In the genomic region with DNA sequence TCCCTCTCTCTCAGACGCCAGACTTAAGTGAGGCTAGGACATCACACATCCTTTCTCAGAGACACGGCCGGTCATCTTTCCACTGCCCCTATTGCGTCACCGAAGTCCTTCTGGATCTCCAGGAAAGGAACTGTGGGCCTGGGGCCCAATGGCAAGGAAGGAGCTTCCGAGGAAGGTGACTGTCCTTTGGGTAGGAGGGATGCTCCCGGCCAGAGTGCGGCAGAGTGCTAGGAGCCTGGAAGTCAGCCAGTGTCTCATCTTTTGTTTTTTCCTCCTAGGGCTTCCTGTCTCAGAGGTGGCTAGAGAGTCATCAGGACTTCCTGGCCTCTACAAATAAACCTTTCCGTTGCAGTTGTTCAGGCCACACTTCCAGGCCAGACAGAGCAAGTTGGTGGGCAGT, we compare ENCODE assay signal across 17 mouse cellular contexts. TPM values are rescaled to one million over a fixed set of nuclear protein-coding genes. Genes with fewer than 3 reads are reported as not detected.
A peak's percentile ranks its signal among the peaks of the same experiment; 100 is the strongest.
DNase-seq lines count a peak whose midpoint lies in the region; ATAC-seq and TF ChIP-seq lines count a peak whose summit lies in the region.
"Had no signal": no experiment of that assay in that cellular context is flagged by ENCODE, and none has a peak within 500 bp of the region (broad histone marks: within the 10 kb centered on the region; RNA-seq: fewer than 3 reads in every experiment).

No protein-coding gene starts in this region.

- H3K9me3 ChIP-seq in lung, embryonic 14.5 days (ENCODE audit: low read depth, low read length), result no peaks in the 10 kb centered on the region
- H3K9me3 ChIP-seq in limb, embryonic 10.5 days (replicated peaks), result no peaks in the 10 kb centered on the region
- no peaks in the 10 kb centered on the region for H3K9me3 ChIP-seq in midbrain, embryonic 10.5 days (replicated peaks)
- H3K9me3 ChIP-seq: heart, embryonic 15.5 days had no signal

- H3K4me3 ChIP-seq in lung, embryonic 14.5 days (ENCODE audit: low read depth, low read length), result no peak overlapping the region
- H3K4me3 ChIP-seq in limb, embryonic 10.5 days, result no peak overlapping the region
- H3K4me3 ChIP-seq in midbrain, embryonic 10.5 days, result no peak overlapping the region
- H3K4me3 ChIP-seq: erythroblast, embryonic 14.5 days; heart, embryonic 15.5 days had no signal

- H3K4me1 ChIP-seq in lung, embryonic 14.5 days (ENCODE audit: insufficient read depth), result no peaks in the 10 kb centered on the region
- 0 out of 2 replicates have a peak, but pooled peaks cover 4% of the 10 kb centered on the region for H3K4me1 ChIP-seq in limb, embryonic 10.5 days
- H3K4me1 ChIP-seq in midbrain, embryonic 10.5 days, result peaks cover 7% of the 10 kb centered on the region; the same call in 1 of the 2 replicates
- H3K4me1 ChIP-seq: heart, embryonic 15.5 days had no signal

- H3K9ac ChIP-seq in lung, embryonic 14.5 days, result no peak overlapping the region
- H3K9ac ChIP-seq: heart, embryonic 15.5 days; liver, embryonic 14.5 days had no signal

- no peak overlapping the region for H3K27ac ChIP-seq in lung, embryonic 14.5 days (ENCODE audit: low read depth)
- H3K27ac ChIP-seq in limb, embryonic 10.5 days, result no peak overlapping the region
- no peak overlapping the region for H3K27ac ChIP-seq in midbrain, embryonic 10.5 days (replicated peaks)
- H3K27ac ChIP-seq: heart, embryonic 15.5 days; liver, embryonic 14.5 days had no signal

- WGBS in lung, embryonic 14.5 days, result 58% methylated on average over 9 of the region's 9 CpGs
- 89% methylated on average over 9 of the region's 9 CpGs for WGBS in limb, embryonic 10.5 days
- WGBS in midbrain, embryonic 10.5 days, result 82% methylated on average over 9 of the region's 9 CpGs

- peak; percentile 61 for DNase-seq in adrenal gland, adult 2 months
- DNase-seq in adrenal gland, adult 18-20 months (ENCODE audit: low spot score in 2 of 2), result no peak
- DNase-seq in lung, embryonic 14.5 days, result peak; percentile 43
- no peak for DNase-seq in lung, postnatal 25 days (ENCODE audit: low spot score)
- DNase-seq in heart, postnatal 4 days, result peak; percentile 28
- peak; percentile 15 for DNase-seq in limb, embryonic 10.5 days (ENCODE audit: low spot score)
- DNase-seq in midbrain, embryonic 10.5 days (ENCODE audit: low spot score), result no peak
- no peak for DNase-seq in layer of hippocampus, postnatal 25 days (ENCODE audit: extremely low spot score in 1 of 2, low spot score in 1 of 2)
- DNase-seq: cerebellum, adult 11-12 months; gastrocnemius, postnatal 10 days; right cerebral cortex, adult 18-20 months had no signal

- H3K4me2 ChIP-seq in lung, embryonic 14.5 days, result no peak overlapping the region
- H3K4me2 ChIP-seq: heart, embryonic 15.5 days; midbrain, embryonic 11.5 days had no signal

- H3K36me3 ChIP-seq in lung, embryonic 14.5 days (ENCODE audit: insufficient read depth), result no peaks in the 10 kb centered on the region
- H3K36me3 ChIP-seq in limb, embryonic 10.5 days, result no peaks in the 10 kb centered on the region
- no peaks in the 10 kb centered on the region for H3K36me3 ChIP-seq in midbrain, embryonic 10.5 days
- H3K36me3 ChIP-seq: heart, embryonic 15.5 days had no signal

- no peaks in the 10 kb centered on the region for H3K27me3 ChIP-seq in lung, embryonic 14.5 days (ENCODE audit: insufficient read depth, low read length)
- no peaks in the 10 kb centered on the region for H3K27me3 ChIP-seq in limb, embryonic 10.5 days (ENCODE audit: low read depth, poor library complexity, severe bottlenecking)
- no peaks in the 10 kb centered on the region for H3K27me3 ChIP-seq in midbrain, embryonic 10.5 days (ENCODE audit: low read depth, poor library complexity, severe bottlenecking)
- H3K27me3 ChIP-seq: heart, embryonic 15.5 days had no signal

- ATAC-seq in lung, embryonic 14.5 days (ENCODE audit: insufficient read depth), result no peak
- ATAC-seq: forebrain, embryonic 16.5 days had no signal

- no peak for TF ChIP-seq CTCF in lung, embryonic 14.5 days (IDR thresholded peaks at IDR 0.05; ENCODE audit: low read depth)

RNA-seq across cellular contexts. Expression of a gene that starts 15.7 kb away (rescaled TPM):
- 10 to 100 TPM; 22.4 to 23.3 TPM for total RNA-seq in adrenal gland, adult 2 months (2021)
- polyA plus RNA-seq in adrenal gland, adult 2 months (2012; rRNA removed), result 2.4 and 4.1 TPM in 2 replicates
- 10 to 100 TPM; 17.5 to 17.6 TPM for total RNA-seq in adrenal gland, adult 18-20 months (2021)
- 70.8 and 71.9 TPM in 2 replicates for polyA plus RNA-seq in lung, embryonic 14.5 days (2014; fragmentation: Nextera tagmentation; extraction: Ambion mirVana)
- 10 to 100 TPM; 28.9 to 29.1 TPM for total RNA-seq in heart, postnatal 4 days (2021)
- 102 and 107 TPM in 2 replicates for polyA plus RNA-seq in limb, embryonic 10.5 days (2016; fragmentation: Nextera tagmentation; extraction: Ambion mirVana)
- polyA plus RNA-seq in midbrain, embryonic 10.5 days (2016; fragmentation: Nextera tagmentation; extraction: Ambion mirVana), result 114 and 117 TPM in 2 replicates
- total RNA-seq in layer of hippocampus, postnatal 25 days (2021), result 10 to 100 TPM; 24.7 to 32.4 TPM

RNA-seq across cellular contexts. Expression of a gene that starts 22.0 kb away (rescaled TPM):
- total RNA-seq in adrenal gland, adult 2 months (2021), result 1 to 10 TPM; 3.0 to 6.0 TPM
- polyA plus RNA-seq in adrenal gland, adult 2 months (2012; rRNA removed), result 12.9 and 15.5 TPM in 2 replicates
- total RNA-seq in adrenal gland, adult 18-20 months (2021), result 1 to 10 TPM; 3.4 to 4.1 TPM
- 22.9 and 27.3 TPM in 2 replicates for polyA plus RNA-seq in lung, embryonic 14.5 days (2014; fragmentation: Nextera tagmentation; extraction: Ambion mirVana)
- 1 to 10 TPM; 6.8 to 7.7 TPM for total RNA-seq in heart, postnatal 4 days (2021)
- polyA plus RNA-seq in limb, embryonic 10.5 days (2016; fragmentation: Nextera tagmentation; extraction: Ambion mirVana), result 28.5 and 29.2 TPM in 2 replicates
- 20.7 and 23.4 TPM in 2 replicates for polyA plus RNA-seq in midbrain, embryonic 10.5 days (2016; fragmentation: Nextera tagmentation; extraction: Ambion mirVana)
- 1 to 10 TPM; 5.1 to 7.4 TPM for total RNA-seq in layer of hippocampus, postnatal 25 days (2021)

RNA-seq across cellular contexts. Expression of a gene that starts 39.3 kb away (rescaled TPM):
- 1 to 10 TPM in 1 of 2 experiments, under 1 TPM in 1; 0.84 to 1.6 TPM for total RNA-seq in adrenal gland, adult 2 months (2021)
- polyA plus RNA-seq in adrenal gland, adult 2 months (2012; rRNA removed), result 1.6 and 2.7 TPM in 2 replicates
- total RNA-seq in adrenal gland, adult 18-20 months (2021), result 1 to 10 TPM in 1 of 2 experiments, under 1 TPM in 1; 0.56 to 1.1 TPM
- polyA plus RNA-seq in lung, embryonic 14.5 days (2014; fragmentation: Nextera tagmentation; extraction: Ambion mirVana), result 1.8 and 2.2 TPM in 2 replicates
- total RNA-seq in heart, postnatal 4 days (2021), result 1 to 10 TPM; 1.8 to 3.8 TPM
- polyA plus RNA-seq in limb, embryonic 10.5 days (2016; fragmentation: Nextera tagmentation; extraction: Ambion mirVana), result 18.0 and 19.4 TPM in 2 replicates
- polyA plus RNA-seq in midbrain, embryonic 10.5 days (2016; fragmentation: Nextera tagmentation; extraction: Ambion mirVana), result 2.9 and 6.7 TPM in 2 replicates
- under 1 TPM; 0.59 TPM for total RNA-seq in layer of hippocampus, postnatal 25 days (2021)
- total RNA-seq: left cerebral cortex, postnatal 25 days had no signal
- polyA plus RNA-seq: erythroblast, embryonic 14.5 days had no signal

Comparison
In these comparisons a context has a peak if more than half of its experiments do, and no peak if none do; other contexts are left out.
1. DNase-seq: peak in adrenal gland, adult 2 months (single experiment), lung, embryonic 14.5 days (single experiment), heart, postnatal 4 days (single experiment) and limb, embryonic 10.5 days (single experiment); none in adrenal gland, adult 18-20 months (0 of 2), lung, postnatal 25 days (single experiment), midbrain, embryonic 10.5 days (single experiment) and layer of hippocampus, postnatal 25 days (0 of 2).